Mouse (Mus musculus): Measurements from ENCODE around the gene BC030867. TPM values are rescaled to one million over a fixed set of nuclear protein-coding genes. Genes with fewer than 3 reads are reported as not detected.

BC030867 gene
- polyA plus RNA-seq, 1 experiment from 2014 or later = 5.6 TPM

- H3K27me3 ChIP-seq = no peaks in the 10 kb centered on the region
- H3K4me2 ChIP-seq (replicated peaks) = no peak overlapping the region
- H3K27ac ChIP-seq (replicated peaks) = no peak overlapping the region
- no peak for ATAC-seq (replicated peaks)
- WGBS = 54% methylated on average over 6 of the region's 6 CpGs
- no peak overlapping the region for H3K4me3 ChIP-seq
- H3K36me3 ChIP-seq = peaks cover 11% of the 10 kb centered on the region; the same call in 1 of the 2 replicates
- H3K4me1 ChIP-seq = peaks cover 81% of the 10 kb centered on the region
- H3K9me3 ChIP-seq = no peaks in the 10 kb centered on the region
- H3K9ac ChIP-seq (replicated peaks) = no peak overlapping the region
Observed at GRCm38 (mm10) chr11:102223166-102223565, 25.5 kb upstream of the BC030867 start.

- WGBS = 10% methylated on average over 22 of the region's 22 CpGs
- no peak overlapping the region for H3K4me3 ChIP-seq
- no peaks in the 10 kb centered on the region for H3K27me3 ChIP-seq
- H3K9ac ChIP-seq (replicated peaks) = 0 out of 2 replicates have a peak overlapping the region, but pooled peaks have one; percentile 11
- peaks cover 77% of the 10 kb centered on the region for H3K4me1 ChIP-seq
- no peaks in the 10 kb centered on the region for H3K9me3 ChIP-seq
- peaks cover 11% of the 10 kb centered on the region; the same call in 1 of the 2 replicates for H3K36me3 ChIP-seq
- no peak overlapping the region for H3K27ac ChIP-seq (replicated peaks)
- peak overlapping the region; percentile 31 for H3K4me2 ChIP-seq (replicated peaks)
- no peak for ATAC-seq (replicated peaks)
Observed at GRCm38 (mm10) chr11:102224686-102225085, 24.0 kb upstream of the BC030867 start.

- H3K4me3 ChIP-seq = no peak overlapping the region
- H3K4me1 ChIP-seq = peaks cover 73% of the 10 kb centered on the region
- peak overlapping the region; percentile 31 for H3K4me2 ChIP-seq (replicated peaks)
- H3K27me3 ChIP-seq = no peaks in the 10 kb centered on the region
- WGBS = 61% methylated on average over 5 of the region's 5 CpGs
- no peak overlapping the region for H3K27ac ChIP-seq (replicated peaks)
- no peak for ATAC-seq (replicated peaks)
- H3K36me3 ChIP-seq = peaks cover 11% of the 10 kb centered on the region; the same call in 1 of the 2 replicates
- H3K9me3 ChIP-seq = no peaks in the 10 kb centered on the region
- 0 out of 2 replicates have a peak overlapping the region, but pooled peaks have one; percentile 11 for H3K9ac ChIP-seq (replicated peaks)
Observed at GRCm38 (mm10) chr11:102225221-102225620, 23.5 kb upstream of the BC030867 start.

GRCm38 (mm10) chr11:102226067-102226978 is 22.4 kb upstream of the BC030867 start:
- no peak for ATAC-seq (replicated peaks)
- Histone ChIP-seq H3K36me3 (peaks cover 11% of the 10 kb centered on the region; the same call in 1 of the 2 replicates), H3K4me2 (replicated peaks) (peak overlapping the region; percentile 80), H3K27ac (replicated peaks) (peak overlapping the region; percentile 98), H3K27me3 (no peaks in the 10 kb centered on the region), H3K9ac (replicated peaks) (peak overlapping the region; percentile 95; the same call in 1 of the 2 replicates), H3K9me3 (no peaks in the 10 kb centered on the region), H3K4me3 (peak overlapping the region; percentile 87), H3K4me1 (peaks cover 75% of the 10 kb centered on the region)
- WGBS = 55% methylated on average over 12 of the region's 12 CpGs

- Histone ChIP-seq H3K4me1 (peaks cover 75% of the 10 kb centered on the region), H3K4me2 (replicated peaks) (peak overlapping the region; percentile 80), H3K4me3 (peak overlapping the region; percentile 87), H3K9me3 (no peaks in the 10 kb centered on the region), H3K27ac (replicated peaks) (peak overlapping the region; percentile 98), H3K36me3 (peaks cover 5% of the 10 kb centered on the region; the same call in 1 of the 2 replicates), H3K27me3 (no peaks in the 10 kb centered on the region), H3K9ac (replicated peaks) (peak overlapping the region; percentile 95)
- peak; percentile 44 for ATAC-seq (replicated peaks)
- WGBS = 3% methylated on average over 12 of the region's 12 CpGs
Observed at GRCm38 (mm10) chr11:102227270-102228190, 21.2 kb upstream of the BC030867 start.

GRCm38 (mm10) chr11:102228191-102228545 is 20.5 kb upstream of the BC030867 start:
- peak overlapping the region; percentile 98 for H3K27ac ChIP-seq (replicated peaks)
- 8% methylated on average over 9 of the region's 9 CpGs for WGBS

GRCm38 (mm10) chr11:102228646-102229268 is 19.9 kb upstream of the BC030867 start:
- peaks cover 63% of the 10 kb centered on the region for H3K4me1 ChIP-seq

More at GRCm38 (mm10) chr11:102228191-102228545, 20.5 kb upstream of the BC030867 start:
- Histone ChIP-seq H3K27me3 (no peaks in the 10 kb centered on the region), H3K4me1 (peaks cover 69% of the 10 kb centered on the region), H3K9me3 (no peaks in the 10 kb centered on the region), H3K9ac (replicated peaks) (peak overlapping the region; percentile 95), H3K4me2 (replicated peaks) (peak overlapping the region; percentile 80), H3K36me3 (no peaks in the 10 kb centered on the region; the same call in 1 of the 2 replicates), H3K4me3 (peak overlapping the region; percentile 87)
- no peak; the same call in none of the 2 replicates for ATAC-seq (replicated peaks)

GRCm38 (mm10) chr11:102229331-102229953 is 19.2 kb upstream of the BC030867 start:
- Histone ChIP-seq H3K27me3 (no peaks in the 10 kb centered on the region), H3K9ac (replicated peaks) (peak overlapping the region; percentile 95), H3K4me2 (replicated peaks) (peak overlapping the region; percentile 80), H3K4me3 (peak overlapping the region; percentile 87), H3K27ac (replicated peaks) (peak overlapping the region; percentile 98), H3K9me3 (no peaks in the 10 kb centered on the region), H3K36me3 (no peaks in the 10 kb centered on the region), H3K4me1 (peaks cover 57% of the 10 kb centered on the region)
- under 1% methylated on average over 43 of the region's 47 CpGs for WGBS
- peak; percentile 48 for ATAC-seq (replicated peaks)

More at GRCm38 (mm10) chr11:102228646-102229268, 19.9 kb upstream of the BC030867 start:
- Histone ChIP-seq H3K9me3 (no peaks in the 10 kb centered on the region), H3K4me3 (peak overlapping the region; percentile 87), H3K27ac (replicated peaks) (peak overlapping the region; percentile 98), H3K27me3 (no peaks in the 10 kb centered on the region), H3K9ac (replicated peaks) (peak overlapping the region; percentile 95), H3K4me2 (replicated peaks) (peak overlapping the region; percentile 80), H3K36me3 (no peaks in the 10 kb centered on the region)
- ATAC-seq (replicated peaks) = no peak
- 7% methylated on average over 7 of the region's 7 CpGs for WGBS

- peaks cover 50% of the 10 kb centered on the region for H3K4me1 ChIP-seq
- H3K9ac ChIP-seq (replicated peaks) = peak within 1 kb of the TSS; percentile 95
- peak; percentile 83 for ATAC-seq (replicated peaks)
- H3K9me3 ChIP-seq = no peaks in the 10 kb centered on the region
- WGBS = under 1% methylated on average over 46 of the region's 49 CpGs
- no peaks in the 10 kb centered on the region for H3K27me3 ChIP-seq
- no peaks in the 10 kb centered on the region for H3K36me3 ChIP-seq
- H3K4me3 ChIP-seq = peak within 1 kb of the TSS; percentile 87
- peak within 1 kb of the TSS; percentile 80 for H3K4me2 ChIP-seq (replicated peaks)
- H3K27ac ChIP-seq (replicated peaks) = peak within 1 kb of the TSS; percentile 98
Observed at GRCm38 (mm10) chr11:102230006-102230741, 18.5 kb upstream of the BC030867 start, which contains the start of gene Hdac5. Gene Hdac5, minus strand, starts transcription at chr11:102230166.

GRCm38 (mm10) chr11:102236022-102236421 is 12.7 kb upstream of the BC030867 start:
- Histone ChIP-seq H3K27ac (replicated peaks) (no peak overlapping the region), H3K4me1 (0 out of 2 replicates have a peak, but pooled peaks cover under 1% of the 10 kb centered on the region), H3K36me3 (no peaks in the 10 kb centered on the region), H3K4me2 (replicated peaks) (no peak overlapping the region), H3K27me3 (no peaks in the 10 kb centered on the region), H3K9me3 (no peaks in the 10 kb centered on the region), H3K4me3 (no peak overlapping the region), H3K9ac (replicated peaks) (no peak overlapping the region)
- WGBS = 76% methylated on average over 2 of the region's 2 CpGs
- ATAC-seq (replicated peaks) = no peak
